ENCODE assay signal across 13 mouse cellular contexts in the genomic region with DNA sequence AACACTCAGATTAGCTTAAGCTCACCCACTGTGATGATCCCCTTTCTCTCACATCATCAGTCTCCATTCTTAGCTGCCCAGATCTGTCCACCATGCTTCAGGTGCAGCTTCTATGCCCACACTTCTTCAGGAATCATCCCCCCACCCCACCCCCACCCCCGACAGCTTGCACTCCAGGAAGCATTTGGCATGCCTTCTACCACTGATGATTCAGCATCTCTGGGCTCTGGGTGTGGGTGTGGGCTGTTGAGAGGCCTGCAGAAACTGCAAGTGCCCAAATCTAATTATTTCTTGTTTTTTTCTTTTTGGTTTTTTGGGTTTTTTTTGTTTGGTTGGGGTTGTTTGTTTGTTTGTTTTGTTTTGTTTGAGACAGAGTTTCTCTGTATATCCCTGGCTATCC.
"Had no signal": no experiment of that assay in that cellular context is flagged by ENCODE, and none has a peak within 500 bp of the region (broad histone marks: within the 10 kb centered on the region; RNA-seq: fewer than 3 reads in every experiment).

No protein-coding gene starts in this region.

- H3K27me3 ChIP-seq: limb, embryonic 13.5 days; neural tube, embryonic 13.5 days had no signal

- H3K27ac ChIP-seq: kidney, postnatal 0 days; limb, embryonic 13.5 days; liver, embryonic 14.5 days; midbrain, embryonic 10.5 days; neural tube, embryonic 13.5 days had no signal

- H3K9me3 ChIP-seq: limb, embryonic 13.5 days; midbrain, embryonic 10.5 days; neural tube, embryonic 13.5 days had no signal

- H3K36me3 ChIP-seq: limb, embryonic 13.5 days; midbrain, embryonic 10.5 days; neural tube, embryonic 13.5 days had no signal

- H3K9ac ChIP-seq: limb, embryonic 13.5 days; liver, embryonic 14.5 days; neural tube, embryonic 13.5 days had no signal

- ATAC-seq: midbrain, embryonic 16.5 days had no signal

- H3K4me2 ChIP-seq: limb, embryonic 13.5 days; neural tube, embryonic 13.5 days had no signal

- H3K4me3 ChIP-seq: limb, embryonic 13.5 days; midbrain, embryonic 10.5 days; neural tube, embryonic 13.5 days had no signal

- H3K4me1 ChIP-seq: limb, embryonic 13.5 days; neural tube, embryonic 13.5 days had no signal

- DNase-seq: kidney, adult 8-10 months; left cerebral cortex, postnatal 4 days; lung, adult 18-20 months; retina, postnatal 1 day; spleen, adult 18-20 months; thymus, adult 18-20 months; thymus, postnatal 14 days had no signal
